Mouse (Mus musculus): Measurements from ENCODE around the gene Ddx23.

Ddx23 gene

DNA sequence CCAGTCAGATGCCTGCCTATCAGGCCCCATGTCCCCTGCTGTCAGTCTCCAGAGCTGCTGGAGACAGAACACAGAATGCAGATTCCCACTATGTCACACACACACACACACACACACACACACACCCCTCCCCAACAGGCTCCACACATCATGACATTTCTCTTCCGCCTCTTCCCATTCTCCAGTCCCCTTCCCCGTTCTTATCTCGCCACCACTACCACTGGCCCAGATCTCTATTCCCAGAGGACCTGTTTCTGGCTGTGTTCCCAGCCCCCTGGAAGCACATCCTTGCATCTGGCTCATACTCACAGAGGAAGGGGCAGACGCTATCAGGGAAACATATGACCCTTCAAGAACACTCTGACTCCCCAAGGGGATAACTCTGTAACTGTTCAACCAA is 55.1 kb downstream of the Ddx23 start:
- no peak for DNase-seq (ENCODE audit: low spot score)

DNA sequence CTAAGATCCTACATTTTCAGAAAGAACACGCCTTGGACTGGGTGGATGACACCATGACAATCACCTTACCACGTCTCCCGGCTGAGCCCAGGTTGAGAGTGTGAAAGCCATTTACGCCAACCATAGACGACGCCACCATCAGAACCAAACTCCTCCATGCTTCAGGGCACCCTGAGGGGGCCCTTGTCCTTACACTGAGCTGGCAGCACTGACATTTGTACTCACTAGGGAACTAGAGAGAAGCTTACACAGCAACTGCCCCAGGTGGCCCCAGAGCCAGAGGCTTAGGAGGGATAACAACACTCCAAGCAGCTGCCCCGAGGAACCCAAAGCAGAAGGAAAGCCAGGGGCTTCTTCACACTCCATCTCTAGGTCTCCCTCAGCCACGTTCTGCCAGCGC is 56.0 kb downstream of the Ddx23 start:
- DNase-seq (ENCODE audit: low spot score): no peak

DNA sequence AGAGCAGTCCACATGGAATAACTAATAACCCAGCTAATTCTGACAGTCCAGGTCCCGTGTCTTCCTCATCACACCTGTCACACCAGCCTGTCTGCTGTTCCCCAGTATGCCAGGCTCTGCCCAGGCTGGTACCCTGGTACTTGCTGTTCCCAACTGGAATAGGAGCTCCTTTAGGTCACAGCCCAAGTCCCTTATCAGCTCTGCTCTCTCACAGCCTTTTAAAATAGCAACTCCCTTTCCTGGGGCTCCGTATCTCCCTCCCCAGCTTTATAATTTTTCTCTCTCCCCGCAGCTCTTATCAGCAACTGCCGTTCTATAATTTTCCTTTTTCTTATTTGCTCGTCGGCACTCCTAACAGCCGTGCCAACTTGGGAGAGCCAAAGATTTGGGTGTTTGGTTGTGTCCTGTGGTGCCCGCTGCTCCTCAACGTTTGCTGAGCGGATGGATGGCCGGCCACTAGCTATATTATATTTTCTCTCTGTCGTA is 56.6 kb downstream of the Ddx23 start:
- DNase-seq (ENCODE audit: low spot score): no peak

DNA sequence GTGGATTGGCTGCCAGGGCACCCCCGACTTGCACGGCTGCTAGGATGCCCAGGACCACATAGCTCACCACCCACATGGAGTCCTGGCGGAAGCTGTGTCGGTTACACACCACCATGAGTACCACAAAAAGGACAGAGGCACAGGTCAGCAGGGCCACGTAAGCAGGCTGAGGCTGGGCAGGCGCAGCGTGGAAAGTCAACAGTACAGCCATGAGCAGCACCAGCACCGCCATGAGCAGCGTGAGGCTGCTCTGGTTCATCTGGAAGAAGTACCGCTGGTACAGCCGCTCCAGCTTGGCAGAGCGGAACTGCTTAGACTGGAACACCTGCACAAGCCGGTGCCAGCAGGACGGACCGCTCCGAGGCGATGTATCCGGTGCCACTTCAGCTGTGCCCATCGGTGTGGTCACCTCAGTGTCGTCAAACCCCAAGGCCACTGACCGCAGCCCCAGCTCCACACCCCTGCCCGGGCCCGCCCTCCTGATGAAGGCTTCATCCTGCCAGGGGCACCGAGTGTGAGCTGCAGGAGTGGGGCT is 58.6 kb downstream of the Ddx23 start:
- DNase-seq (ENCODE audit: low spot score): no peak

DNA sequence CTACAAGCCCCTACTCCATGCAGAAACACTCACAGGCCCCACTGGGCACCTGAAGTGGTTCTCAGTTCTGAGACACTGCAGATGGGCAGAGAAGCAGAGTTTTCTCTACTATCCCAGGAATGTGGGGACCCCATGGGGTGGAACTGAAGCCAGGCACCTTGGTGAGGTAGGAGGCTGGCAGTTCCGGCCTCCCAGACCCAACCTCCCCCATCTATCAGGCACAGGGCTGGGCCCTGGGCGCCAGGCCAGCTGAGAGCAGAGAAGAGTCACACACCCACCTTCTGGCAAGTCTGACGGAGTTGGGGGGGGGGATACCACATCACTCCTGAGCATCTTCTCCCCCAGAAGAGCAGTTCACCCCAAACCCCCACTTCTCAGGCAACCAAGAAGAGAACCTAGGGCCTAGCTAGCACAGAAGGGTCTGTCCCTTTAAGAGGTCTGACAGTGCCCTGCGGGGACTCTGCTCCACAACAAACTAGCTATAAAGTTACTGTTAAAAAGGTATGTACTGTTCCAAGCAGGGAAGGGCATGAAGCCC is 59.7 kb downstream of the Ddx23 start:
- no peak for DNase-seq (ENCODE audit: low spot score)

DNA sequence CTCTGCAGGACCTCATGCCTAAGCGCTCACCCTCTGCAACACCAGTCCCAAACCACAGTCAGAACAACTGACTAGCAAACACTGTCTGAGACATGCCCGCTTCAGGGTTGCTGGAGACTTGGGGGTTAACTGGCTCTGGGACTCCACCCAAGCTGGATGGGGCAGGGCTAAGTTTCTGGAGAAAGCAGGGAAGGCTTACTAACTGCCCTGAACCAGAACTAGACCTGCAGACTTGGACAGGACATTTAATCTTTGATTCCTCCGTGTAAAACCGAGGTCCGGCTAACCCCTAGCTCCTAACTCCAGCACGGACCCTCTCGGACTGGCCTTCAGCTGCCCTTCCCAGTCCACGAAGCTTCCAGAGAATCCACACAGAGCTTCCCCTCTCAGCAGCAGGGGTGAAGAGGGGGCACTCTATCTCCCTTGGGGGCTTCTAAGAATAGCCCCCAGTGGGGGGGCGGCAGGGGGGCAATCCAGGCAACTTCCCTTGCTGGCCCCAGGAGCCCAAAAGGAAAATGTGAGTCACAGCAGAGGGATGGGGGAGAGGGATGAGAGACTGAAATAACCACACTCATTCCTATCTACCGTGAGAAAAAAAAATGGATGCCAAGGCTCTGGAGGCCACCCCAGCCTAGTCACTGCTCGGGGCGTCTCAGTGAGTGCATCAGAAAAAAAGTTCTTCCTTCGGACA is 60.4 kb downstream of the Ddx23 start:
- no peak for DNase-seq (ENCODE audit: low spot score)

DNA sequence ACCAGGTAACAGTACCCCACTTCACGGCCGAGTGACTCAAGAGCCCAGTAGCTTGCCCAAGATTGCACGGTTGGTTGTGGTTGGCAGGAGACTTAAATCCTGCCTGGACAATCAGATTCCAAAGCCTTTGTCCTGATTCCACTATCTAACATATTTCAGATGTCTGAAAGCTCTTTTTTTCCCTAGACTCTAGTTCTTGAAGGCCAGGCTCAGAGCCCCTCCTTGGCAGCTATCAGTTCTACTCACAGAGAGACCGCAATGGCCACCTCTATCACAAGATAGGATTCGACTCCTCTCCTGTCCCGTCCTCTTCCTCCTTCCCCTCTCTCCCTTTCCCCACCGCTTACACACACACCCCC is 60.9 kb downstream of the Ddx23 start:
- DNase-seq (ENCODE audit: low spot score): no peak

DNA sequence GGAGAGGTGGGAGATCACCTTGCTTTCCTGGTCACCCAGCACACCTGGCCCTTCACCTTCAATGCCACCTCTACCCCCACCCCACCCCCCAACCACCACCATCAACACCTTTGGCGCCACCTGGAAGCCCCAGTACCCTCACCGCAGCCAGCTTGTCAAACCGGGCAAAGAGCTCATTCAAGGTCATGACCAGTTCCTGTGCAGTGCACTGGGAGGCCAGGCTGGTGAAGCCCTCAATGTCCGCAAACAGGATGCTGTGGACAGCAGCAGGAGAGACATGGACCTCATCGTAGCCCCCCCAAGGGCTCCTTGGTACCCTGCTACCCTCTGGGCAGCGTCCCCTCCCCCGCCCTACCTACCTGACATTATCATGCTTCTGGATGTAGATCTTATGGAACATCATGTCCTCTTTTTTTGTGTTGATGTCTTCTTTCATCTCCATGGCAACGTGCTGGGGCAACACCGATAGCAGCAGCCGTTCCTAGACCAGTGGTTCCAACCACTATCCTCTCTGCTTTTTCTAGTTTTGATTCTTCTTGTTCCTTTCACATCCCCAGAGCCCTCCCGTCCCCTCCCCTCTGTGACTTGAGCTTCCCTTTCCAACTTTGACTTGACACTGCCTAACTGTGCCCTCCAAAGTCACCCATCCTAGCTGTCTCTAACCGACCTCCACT is 62.5 kb downstream of the Ddx23 start:
- DNase-seq (ENCODE audit: low spot score): no peak

DNA sequence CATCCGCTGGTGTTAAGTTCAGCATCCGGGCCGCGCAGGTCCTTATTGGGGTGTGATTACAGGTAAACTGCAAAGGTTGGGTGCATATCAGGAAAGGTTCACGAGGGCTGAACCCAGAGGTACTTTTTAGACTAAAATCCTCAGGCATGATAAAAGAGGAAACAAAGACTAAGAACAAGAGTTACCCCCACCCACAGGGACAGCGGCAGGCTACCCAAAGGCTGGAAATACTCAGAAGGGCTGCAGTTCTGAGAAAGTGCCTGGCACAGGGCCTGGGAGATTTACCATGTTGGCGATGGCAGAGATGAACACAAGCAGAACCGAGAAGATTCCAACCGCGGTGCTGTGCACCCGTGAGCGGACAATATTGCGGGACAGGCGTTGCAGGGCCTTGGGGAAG is 66.1 kb downstream of the Ddx23 start:
- DNase-seq (ENCODE audit: low spot score): no peak
